Mouse (Mus musculus) cerebellum, adult (tissue): Measurements from ENCODE around the gene Ift88.
"Not testable (repeated sequence)": the region's sequence is repeated elsewhere in the genome, so short reads cannot be mapped to it uniquely, and the experiment has no call there.

Source experiments
- ATAC-seq: cut with Nextera tagmentation; 2 replicates; pipeline ENCODE4 v1.9.2; 2017; ENCODE audit warnings: mild to moderate bottlenecking, moderate library complexity, mixed read lengths; ENCODE audit not compliant: insufficient number of reproducible peaks, low FRiP score, low TSS enrichment

Ift88 gene

GRCm38 (mm10) chr14:57424212-57424561 lies 325 bp downstream of the Ift88 start:
- ATAC-seq = peak; percentile 86; the same call in 1 of the 2 replicates

DNA sequence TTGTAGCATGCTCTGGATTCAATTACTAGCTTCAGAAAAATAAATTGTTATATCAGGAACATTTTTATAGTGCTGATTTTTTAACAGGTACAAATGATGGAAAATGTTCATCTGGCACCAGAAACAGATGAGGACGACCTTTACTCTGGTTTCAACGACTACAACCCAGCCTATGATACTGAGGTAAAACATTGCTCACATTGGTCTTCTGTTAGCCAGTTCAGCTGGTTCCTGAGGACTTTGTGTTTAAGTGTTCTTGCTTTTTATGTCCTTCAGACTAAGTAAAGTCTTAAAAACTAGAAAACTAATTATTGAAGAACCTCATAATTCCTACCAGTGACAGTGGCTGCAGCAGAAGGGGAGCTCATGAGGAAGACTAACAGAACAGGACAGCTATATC lies 6.6 kb downstream of the Ift88 start:
- no peak for ATAC-seq

- ATAC-seq = no peak
These were observed 28.7 kb downstream of the Ift88 start for GRCm38 (mm10) chr14:57452516-57452915.

- ATAC-seq = no peak
These were observed 36.0 kb downstream of the Ift88 start for GRCm38 (mm10) chr14:57459883-57460282.

DNA sequence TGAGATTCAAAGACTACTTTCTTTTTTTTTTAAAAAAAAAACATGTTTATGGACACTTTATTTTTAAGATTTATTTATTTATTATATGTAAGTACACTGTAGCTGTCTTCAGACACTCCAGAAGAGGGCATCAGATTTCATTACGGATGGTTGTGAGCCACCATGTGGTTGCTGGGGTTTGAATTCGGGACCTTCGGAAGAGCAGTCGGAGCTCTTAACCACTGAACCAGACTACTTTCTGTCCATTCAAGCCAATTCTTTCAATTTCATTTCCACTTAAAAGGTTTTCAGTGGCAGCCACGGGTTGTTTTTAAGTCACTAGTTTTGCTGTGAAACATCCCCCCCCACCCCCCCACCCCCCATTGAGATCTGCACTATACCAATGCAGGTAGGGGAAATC lies 36.5 kb downstream of the Ift88 start:
- ATAC-seq = not testable (repeated sequence)

DNA sequence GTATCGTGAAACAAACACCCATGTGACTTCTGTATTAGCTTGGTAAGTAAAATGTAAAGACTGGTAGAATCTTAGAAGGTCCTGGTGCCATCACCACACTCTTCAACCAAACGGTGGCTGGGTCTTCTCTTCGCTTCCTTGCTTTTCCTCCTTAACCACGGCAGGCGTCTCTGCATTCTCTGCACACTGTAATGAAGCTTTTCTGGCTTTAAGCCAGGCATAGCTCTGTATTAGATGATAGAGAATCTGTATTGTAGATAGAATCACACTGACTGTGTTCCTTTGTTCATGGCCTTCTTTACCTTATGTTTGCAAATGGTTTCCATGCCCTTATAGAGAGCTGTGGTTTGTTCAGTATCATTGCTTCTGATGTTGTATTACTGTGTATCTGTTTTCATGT lies 39.0 kb downstream of the Ift88 start:
- no peak for ATAC-seq

- ATAC-seq = no peak
These were observed 51.2 kb downstream of the Ift88 start for GRCm38 (mm10) chr14:57475057-57475456.

- ATAC-seq = no peak
These were observed 58.4 kb downstream of the Ift88 start for GRCm38 (mm10) chr14:57482262-57482661.

- ATAC-seq = no peak
These were observed 60.3 kb downstream of the Ift88 start for GRCm38 (mm10) chr14:57484183-57484582.

DNA sequence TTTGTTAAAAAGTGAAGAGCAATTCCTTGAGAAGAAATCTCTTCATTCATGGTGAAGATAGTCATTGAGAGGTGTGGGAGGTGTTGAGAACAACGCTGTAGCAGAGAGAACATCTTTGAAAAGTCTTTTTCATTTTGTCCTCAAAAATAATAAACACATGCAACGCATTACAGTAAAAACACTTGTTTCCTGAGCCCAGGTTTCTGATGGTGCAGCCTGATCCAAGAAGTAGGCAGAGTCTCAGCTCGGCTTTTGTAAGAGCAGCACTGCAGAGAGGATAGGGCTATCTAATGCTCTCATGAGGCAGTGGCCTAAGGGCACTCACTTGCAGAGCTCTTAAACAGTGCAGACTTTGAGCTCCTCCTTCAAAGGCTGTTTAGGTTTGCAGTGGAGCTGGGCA lies 65.8 kb downstream of the Ift88 start:
- ATAC-seq = no peak

DNA sequence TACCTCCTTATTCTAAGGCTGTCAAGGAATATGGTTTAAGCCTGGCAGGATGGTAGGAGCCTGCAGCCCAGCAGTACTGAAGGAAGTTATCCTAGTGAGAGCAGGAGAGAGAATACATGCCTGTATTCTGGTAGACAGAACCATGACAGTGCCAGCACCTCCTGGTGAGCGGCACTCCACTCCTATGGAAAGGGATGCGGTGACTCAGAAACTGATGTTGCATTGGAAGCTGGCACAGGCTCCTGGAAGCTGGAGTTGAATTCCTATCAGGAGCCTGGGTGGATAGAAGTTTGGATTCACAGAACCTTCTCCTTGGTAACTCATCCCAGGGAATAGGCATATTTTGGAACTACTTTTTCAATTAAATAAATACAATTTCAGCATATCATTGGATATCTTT lies 70.0 kb downstream of the Ift88 start:
- ATAC-seq = no peak

DNA sequence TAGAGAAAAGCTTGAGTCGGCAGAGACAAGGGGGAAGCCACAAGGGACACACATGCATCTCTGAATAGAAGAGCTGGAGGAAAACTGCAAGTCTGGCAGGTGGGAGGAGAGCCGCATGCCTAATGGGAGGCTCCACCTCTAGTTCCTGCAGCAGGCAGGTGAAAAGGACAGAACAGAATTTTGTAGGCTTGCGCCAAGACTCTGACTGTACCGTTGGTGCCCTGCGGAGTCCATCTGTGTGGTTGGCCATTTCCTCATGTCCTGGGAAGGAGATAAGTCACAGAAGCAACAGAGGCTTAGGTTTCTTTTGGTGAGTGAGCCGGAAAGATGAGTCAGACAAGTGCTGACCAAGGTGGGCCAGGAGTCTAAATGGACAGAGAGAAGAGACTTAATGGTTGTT lies 79.9 kb downstream of the Ift88 start:
- ATAC-seq = peak; percentile 95

- no peak for ATAC-seq
These were observed 85.7 kb downstream of the Ift88 start for GRCm38 (mm10) chr14:57509554-57509953.

DNA sequence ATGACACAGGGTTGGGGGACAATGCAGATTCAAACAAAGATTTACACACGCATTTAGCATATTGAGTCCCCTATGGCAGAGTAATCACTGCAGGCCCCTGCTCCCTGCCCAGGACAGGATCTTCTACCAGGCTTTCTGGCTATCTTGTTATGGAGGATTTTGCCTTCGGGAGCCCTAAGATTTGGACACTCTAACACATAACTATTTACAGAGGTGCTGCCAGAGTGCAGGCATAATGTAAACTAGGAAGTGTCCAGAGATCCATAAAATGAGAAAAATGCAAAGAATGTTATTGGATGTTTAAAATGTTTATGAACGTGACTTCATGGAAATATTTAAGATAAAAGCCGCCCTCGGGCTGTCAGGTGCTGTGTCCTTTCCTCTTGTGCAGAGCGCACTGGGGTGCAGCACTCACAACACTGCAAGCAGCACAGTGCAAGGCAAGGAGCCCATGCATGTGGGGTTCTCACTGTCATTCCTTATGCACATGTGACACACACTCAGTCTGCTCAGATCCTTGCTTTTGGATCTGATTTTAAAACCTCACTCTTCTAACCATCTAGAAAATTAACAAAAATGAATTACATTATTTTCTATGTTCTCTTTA lies 91.4 kb downstream of the Ift88 start:
- ATAC-seq = no peak

DNA sequence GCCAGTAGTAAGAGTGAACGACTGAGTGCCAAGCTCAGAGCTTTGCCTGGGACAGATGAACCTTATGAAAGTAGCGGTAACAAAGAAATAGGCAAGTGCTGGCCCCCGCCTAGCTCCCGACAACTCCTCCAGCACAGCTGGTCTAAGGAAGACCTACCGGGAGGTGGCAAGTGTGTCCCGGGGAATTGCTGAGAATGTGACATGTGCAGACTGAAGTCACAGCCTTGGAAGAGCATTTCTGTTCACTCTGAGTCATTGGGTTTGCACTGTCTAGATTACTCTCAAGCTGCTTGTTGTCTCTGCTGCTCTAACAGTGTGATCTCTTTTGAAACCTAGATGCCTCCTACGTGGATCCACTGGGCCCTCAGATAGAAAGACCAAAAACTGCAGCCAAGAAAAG lies 93.1 kb downstream of the Ift88 start:
- no peak for ATAC-seq

- no peak for ATAC-seq
These were observed 99.9 kb downstream of the Ift88 start for GRCm38 (mm10) chr14:57523762-57524161.

GRCm38 (mm10) chr14:57524671-57525387 lies 101.0 kb downstream of the Ift88 start, which contains the start of gene Il17d:
Il17d (plus strand) TSS chr14:57524777.
- peak; percentile 26 for ATAC-seq

DNA sequence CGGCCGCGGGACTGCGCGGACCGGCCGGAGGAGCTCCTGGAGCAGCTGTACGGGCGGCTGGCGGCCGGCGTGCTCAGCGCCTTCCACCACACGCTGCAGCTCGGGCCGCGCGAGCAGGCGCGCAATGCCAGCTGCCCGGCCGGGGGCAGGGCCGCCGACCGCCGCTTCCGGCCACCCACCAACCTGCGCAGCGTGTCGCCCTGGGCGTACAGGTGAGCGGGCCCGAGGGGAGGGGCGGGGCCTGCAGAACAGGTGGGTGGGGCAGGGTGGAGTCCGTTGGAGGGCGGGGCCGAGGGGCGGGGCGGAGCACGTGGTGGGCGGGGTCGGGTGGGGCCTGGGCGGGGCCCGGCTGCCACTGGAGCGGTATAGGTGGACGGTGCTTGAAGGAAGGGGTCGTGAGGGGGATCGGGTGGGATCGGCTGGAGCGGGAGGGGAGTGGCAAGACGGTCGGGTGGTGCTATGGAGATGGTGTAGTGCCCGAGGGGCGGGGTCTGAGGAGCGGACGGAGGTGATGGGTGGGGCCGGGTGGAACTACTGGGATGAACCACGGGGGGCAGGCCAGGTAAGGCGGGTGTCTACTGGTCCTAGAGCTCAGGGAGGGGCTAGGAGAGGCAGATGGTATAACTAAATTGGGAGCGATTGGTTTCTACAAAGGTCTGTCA lies 101.7 kb downstream of the Ift88 start:
- peak; percentile 62 for ATAC-seq

DNA sequence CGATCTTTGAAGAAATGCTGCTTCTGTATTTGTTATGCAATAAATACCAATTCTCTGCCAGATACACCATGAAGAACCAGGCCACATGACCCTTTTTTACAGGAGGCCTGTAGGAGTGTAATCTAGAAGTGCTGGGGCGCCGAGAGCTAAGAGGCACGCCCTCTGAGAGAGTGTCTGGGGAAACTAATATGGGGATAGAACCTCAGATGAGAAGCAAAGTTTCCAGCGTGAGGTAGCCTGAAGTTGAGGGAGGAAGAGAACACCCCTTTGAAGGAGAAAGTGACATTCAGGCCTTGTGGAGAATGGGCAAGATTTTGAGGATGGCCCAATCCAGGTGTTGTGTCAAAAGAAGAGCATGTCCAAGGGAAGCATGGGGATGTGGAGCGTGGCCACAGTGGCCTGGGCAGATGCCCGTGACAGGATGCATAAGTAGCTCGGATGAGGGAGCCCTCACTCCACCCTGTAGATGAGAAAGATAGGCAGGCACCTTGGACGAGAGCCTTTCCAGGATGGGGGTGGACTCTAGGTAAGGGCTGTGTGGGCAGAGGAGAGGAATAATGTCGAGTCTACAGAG lies 102.3 kb downstream of the Ift88 start:
- ATAC-seq = peak; percentile 12; the same call in 1 of the 2 replicates

GRCm38 (mm10) chr14:57527122-57527521 lies 103.3 kb downstream of the Ift88 start:
- ATAC-seq = no peak

GRCm38 (mm10) chr14:57527598-57527997 lies 103.7 kb downstream of the Ift88 start:
- no peak for ATAC-seq
